Mouse (Mus musculus) v-Abl transformed pro-B cells (cell line): ENCODE measurements around the gene Zfp704.

ENCODE experiments used
- in situ Hi-C, 2 experiments: fragments of 400-800 bp; cut with MboI; formaldehyde crosslinking; loops; one replicate each; pipeline ENCODE4 v1.15.1; 2025; ENCODE audit not compliant: unreplicated experiment in 2 of 2

The Zfp704 gene

DNA sequence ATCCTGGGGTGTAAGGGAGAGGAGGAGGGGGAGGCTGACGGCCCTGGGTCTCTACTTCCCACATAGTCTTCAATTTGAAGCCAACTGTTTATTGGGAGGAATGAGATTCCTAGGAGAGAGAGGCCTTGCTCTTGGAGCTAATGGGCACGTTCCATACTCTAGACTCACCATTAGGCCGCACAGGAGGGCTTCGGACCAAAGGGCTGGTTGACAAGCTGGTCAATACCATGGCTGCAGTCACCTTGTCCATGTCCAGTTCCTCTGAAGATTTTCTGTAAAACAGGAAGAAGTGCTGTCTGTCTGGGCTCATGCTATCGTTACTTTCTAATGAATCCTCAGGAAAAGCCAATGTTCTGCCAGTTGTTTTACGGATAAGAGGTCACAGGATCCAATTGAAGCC lies 135.6 kb downstream of the Zfp704 start:
- in situ Hi-C loops: loop anchor here in 1 of 2 experiments (25.0 kb wide), 1 partner anchor 1937 kb away; no protein-coding TSS in a partner anchor

GRCm38 (mm10) chr3:9466287-9466686 lies 143.6 kb downstream of the Zfp704 start:
- in situ Hi-C loops: loop anchor here (5.0 to 25.0 kb wide), 9 partner anchors 64 to 1929 kb away; no protein-coding TSS in a partner anchor

- in situ Hi-C loops: loop anchor here (5.0 to 25.0 kb wide), 9 partner anchors 63 to 1928 kb away; no protein-coding TSS in a partner anchor
Observed at GRCm38 (mm10) chr3:9465731-9466130, 144.2 kb downstream of the Zfp704 start.

GRCm38 (mm10) chr3:9461660-9462059 lies 148.2 kb downstream of the Zfp704 start:
- in situ Hi-C loops: loop anchor here (10.0 to 25.0 kb wide), 2 partner anchors 243 to 1924 kb away; no protein-coding TSS in a partner anchor

- in situ Hi-C loops: loop anchor here (10.0 to 25.0 kb wide), 2 partner anchors 245 to 1923 kb away; no protein-coding TSS in a partner anchor
Observed at GRCm38 (mm10) chr3:9460284-9460683, 149.6 kb downstream of the Zfp704 start.

- in situ Hi-C loops: loop anchor here in 1 of 2 experiments (25.0 kb wide), 1 partner anchor 1919 kb away; no protein-coding TSS in a partner anchor
Observed at GRCm38 (mm10) chr3:9456380-9456890, 153.4 kb downstream of the Zfp704 start.

DNA sequence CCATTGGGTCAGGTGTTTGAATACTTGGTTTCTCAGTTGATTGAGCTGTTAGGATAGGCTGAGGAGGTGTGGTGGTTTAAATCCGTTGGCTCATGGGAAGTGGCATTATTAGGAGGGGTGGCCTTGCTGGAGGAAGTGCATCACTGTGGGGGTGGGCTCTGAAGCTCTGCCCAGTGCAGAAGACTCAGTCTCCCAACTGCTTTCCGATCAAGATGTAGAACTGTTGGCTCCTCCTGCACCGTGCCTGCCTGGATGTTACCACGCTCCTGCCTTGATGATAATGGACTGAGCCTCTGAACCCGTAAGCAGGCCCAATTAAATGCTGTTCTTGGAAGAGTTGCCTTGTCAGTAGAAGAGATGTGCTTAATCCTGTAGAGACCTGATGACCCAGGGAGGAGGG lies 154.5 kb downstream of the Zfp704 start:
- in situ Hi-C loops: loop anchor here in 1 of 2 experiments (25.0 kb wide), 1 partner anchor 1918 kb away; no protein-coding TSS in a partner anchor

GRCm38 (mm10) chr3:9454556-9455330 lies 155.1 kb downstream of the Zfp704 start:
- in situ Hi-C loops: loop anchor here in 1 of 2 experiments (25.0 kb wide), 1 partner anchor 1917 kb away; no protein-coding TSS in a partner anchor

DNA sequence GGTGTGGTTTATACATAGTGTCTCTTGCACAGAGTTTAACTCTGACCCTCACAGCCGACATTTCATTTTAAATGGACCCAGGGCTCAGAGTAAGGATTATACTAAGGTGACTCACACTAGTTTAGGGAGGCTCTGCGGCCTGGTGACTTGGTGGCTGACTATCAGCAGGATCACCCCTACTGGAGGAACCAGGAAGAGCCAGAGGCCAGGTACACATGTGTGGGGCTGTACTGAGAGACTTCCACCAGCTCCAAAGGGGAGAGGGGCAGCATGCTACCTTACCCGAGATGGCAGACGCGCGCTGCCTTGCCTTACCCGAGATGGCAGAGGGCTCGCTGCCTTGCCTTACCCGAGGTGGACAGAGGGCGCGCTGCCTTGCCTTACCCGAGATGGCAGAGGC lies 159.4 kb downstream of the Zfp704 start:
- in situ Hi-C loops: loop anchor here in 1 of 2 experiments (25.0 kb wide), 1 partner anchor 1913 kb away; no protein-coding TSS in a partner anchor

GRCm38 (mm10) chr3:9449261-9450007 lies 160.5 kb downstream of the Zfp704 start:
- in situ Hi-C loops: loop anchor here in 1 of 2 experiments (25.0 kb wide), 1 partner anchor 1912 kb away; no protein-coding TSS in a partner anchor

DNA sequence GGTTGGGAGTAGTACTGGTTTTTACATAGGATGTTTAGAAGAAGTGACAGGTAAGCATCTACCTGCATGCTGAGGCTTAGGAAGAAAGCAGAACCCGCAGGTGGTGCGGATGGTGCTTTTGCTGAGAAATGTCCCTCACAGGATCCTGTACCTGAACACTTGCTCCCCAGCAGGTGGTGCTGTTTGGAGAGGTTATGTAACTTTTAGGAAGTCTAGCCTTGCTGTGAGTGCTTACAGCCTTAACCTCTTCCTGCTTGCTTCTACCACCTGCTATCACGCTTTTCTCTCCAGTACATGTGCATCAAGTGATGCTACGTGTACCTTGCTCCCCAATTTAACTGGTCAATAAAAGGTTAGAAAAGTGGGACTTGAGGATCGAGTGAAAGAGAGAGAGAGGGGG lies 161.3 kb downstream of the Zfp704 start:
- in situ Hi-C loops: no loop called here

- in situ Hi-C loops: no loop called here
Observed at GRCm38 (mm10) chr3:9444558-9444957, 165.3 kb downstream of the Zfp704 start.

- in situ Hi-C loops: no loop called here
Observed at GRCm38 (mm10) chr3:9443981-9444380, 165.9 kb downstream of the Zfp704 start.

- in situ Hi-C loops: no loop called here
Observed at GRCm38 (mm10) chr3:9443476-9443875, 166.4 kb downstream of the Zfp704 start.

GRCm38 (mm10) chr3:9441566-9442540 lies 168.0 kb downstream of the Zfp704 start:
- in situ Hi-C loops: no loop called here

- in situ Hi-C loops: no loop called here
Observed at GRCm38 (mm10) chr3:9440466-9440865, 169.4 kb downstream of the Zfp704 start.

GRCm38 (mm10) chr3:9439619-9440286 lies 170.1 kb downstream of the Zfp704 start:
- in situ Hi-C loops: no loop called here

DNA sequence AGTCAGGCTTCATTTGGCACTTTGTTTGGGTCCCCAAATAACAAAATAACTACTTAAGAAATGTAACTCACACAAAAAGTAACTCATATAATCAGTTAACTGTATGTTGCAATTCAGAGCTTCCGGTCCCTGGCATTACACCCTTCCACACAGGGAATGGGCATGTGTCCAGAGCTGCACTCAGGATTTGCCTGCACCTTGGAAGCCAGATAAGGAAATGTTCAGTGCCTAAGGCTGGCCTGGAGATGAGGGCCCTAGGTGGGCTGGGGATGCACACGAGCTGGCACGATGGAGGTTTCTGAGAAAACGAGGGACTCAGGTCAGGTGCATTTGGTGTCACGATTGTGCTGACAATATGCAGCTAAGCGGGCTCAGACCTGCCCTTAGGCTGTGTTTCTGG lies 173.6 kb downstream of the Zfp704 start:
- in situ Hi-C loops: no loop called here
